Mouse (Mus musculus): ENCODE measurements at regions not wholly inside any gene's neighbourhood (a gene's known extent, or its start where the extent isn't known, plus 50 kb on each side); places are given as distances from the start of the nearest gene placed in this dataset.
A peak's percentile ranks its signal among the peaks of the same experiment; 100 is the strongest.

DNA sequence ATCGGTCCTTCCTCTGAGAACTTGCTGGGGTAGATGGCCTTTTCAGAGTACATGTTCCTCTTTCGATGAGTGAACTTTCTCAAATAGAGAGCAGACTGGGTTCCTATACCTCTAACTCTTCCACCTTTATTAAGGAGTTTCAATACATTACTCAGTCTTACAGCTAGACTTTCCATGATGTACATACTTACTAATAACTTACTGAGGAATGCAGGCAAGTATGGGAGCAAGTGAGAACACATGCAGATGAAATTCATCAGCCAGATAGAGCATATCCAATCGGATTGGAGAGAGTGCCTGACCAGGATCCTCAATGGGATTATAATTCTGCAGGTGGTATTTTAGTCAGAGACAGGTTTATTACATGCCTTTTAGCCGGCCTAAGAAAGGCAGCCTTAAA is 292.2 kb upstream of the Large1 start:
- no peak for DNase-seq (ENCODE audit: low spot score in 2 of 2)

DNA sequence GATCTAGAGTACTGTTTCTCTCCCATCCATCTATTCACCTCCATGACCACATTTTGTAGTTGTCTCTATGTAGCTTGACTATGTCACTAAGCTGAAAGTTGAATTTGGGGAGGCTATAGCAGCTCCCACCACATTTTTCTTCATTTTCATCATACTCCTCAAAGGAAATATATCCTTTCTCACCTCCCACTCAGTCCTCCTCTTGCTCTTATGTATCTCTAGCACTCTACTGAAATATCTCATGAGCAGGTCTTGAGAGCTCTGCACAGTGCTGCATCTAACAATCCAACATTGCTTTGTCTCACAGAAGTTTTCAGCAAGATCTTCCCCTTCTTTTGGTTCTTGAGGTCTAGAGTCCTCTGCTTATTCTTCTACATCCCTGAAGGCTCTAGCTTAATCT is 273.5 kb upstream of the Large1 start:
- no peak for DNase-seq (ENCODE audit: low spot score in 2 of 2)

DNA sequence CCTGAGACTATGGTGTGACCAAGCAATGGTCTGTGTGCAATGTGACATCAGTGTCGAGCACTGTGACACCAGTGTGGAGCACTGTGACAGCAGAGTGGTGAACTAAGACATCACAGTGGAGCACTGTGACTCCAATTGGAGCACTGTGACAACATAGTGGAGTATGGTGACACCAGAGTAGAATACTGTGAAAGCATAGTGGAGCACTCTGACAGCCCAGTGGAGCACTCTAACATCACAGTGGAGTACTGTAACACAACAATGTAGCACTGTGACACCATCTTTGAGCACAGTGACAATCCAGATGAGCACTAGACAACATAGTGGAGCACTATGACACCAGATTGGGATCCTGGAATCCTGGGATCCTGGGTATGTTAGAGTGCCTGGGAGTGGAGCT is 265.6 kb upstream of the Large1 start:
- peak in 1 of 2 experiments; percentile 0 for DNase-seq (ENCODE audit: low spot score in 2 of 2)

DNA sequence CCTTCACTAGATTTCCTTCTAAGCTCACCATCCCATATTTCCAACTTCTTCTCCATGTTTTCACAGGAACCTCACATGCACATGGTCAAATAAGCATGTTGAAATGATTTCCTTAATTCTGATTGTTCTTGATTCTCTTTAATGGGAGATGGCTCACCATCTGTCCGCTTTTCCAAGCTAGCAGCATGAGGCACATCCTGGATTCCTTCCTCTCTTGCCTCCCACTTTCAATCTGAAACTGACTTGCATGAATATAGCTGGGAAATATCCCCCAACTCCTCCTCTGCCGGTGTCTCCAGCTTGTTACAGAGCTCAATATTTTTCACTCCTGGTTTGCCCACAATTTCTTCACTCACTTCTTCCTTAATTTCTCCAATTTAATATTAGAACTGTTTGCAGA is 261.3 kb upstream of the Large1 start:
- DNase-seq (ENCODE audit: low spot score in 2 of 2), result no peak

DNA sequence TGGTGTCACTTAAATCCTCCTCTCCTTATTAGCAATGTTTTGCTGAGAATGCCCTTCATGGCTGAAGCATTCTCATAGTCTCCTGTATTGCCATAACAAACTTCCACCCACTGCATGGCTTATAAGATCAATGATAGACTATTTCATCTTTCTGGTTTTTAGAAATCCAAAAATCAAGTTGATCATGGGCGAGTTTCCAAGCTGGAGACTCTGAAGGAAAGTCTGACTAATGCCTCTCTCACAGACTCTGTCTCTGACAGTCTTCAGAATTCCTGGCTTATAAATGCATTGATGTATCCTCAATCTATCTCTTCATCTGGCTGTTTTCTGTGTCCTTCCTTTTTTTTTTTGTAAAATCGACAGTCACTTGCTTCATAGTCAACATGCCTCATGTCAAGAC is 260.8 kb upstream of the Large1 start:
- no peak for DNase-seq (ENCODE audit: low spot score in 2 of 2)

DNA sequence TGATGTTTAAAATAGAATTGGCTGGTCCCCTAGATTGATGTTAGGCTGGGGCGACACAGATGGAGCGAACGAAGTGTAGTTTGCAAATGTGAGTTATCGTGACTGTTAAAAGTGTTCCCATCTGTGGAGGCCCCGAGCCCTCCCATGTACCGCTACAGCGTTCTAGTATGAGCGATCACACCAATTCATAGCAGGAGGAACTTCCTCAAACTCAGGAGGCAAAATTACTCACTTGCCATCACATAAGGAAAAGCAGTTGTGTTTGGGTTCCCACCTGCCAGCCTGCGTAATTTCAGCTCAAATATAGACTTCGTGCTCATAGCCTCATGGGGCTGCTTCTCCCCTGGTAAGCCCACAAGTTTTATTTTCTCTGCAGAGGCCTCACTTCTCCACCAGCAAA is 258.2 kb upstream of the Large1 start:
- no peak for DNase-seq (ENCODE audit: low spot score in 2 of 2)

DNA sequence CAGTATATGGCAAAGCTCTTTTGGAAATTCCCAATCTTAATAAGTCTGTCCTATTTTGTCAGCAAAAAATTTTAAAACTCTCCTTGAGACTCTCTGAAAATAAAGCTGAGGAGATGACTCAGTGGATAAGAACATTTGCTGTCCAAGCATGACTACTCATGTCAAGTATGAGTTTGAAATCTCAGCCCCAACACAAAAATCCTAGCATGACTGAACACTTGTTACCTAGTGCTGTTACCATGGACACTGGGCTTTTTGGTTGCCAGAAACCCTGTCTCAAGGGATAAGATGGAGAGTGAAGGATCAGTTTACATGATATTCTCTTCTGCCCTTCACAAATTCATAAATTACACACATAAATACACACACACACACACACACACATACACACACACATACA is 217.3 kb upstream of the Large1 start:
- no peak for DNase-seq (ENCODE audit: low spot score in 2 of 2)

DNA sequence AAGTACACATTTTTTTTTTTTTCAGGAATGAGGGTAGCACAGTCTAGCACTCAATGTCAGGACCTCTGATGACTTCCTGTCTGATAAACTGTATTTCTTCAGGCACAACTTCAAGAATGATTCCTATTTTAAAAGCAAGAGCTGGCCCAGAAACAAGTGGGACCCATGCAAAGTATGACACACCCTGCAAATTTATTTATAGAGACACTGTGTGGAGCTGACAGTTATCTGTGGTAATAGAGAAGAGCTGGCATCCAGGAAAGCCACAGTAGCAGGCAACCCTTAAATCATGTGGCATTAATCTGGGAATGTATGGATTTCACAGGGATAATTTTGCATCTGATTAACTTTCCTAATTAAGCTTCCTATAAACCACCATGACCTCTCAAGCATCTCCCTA is 216.6 kb upstream of the Large1 start:
- no peak for DNase-seq (ENCODE audit: low spot score in 2 of 2)

Measured in natural killer cell, adult 2 months (primary cell).